Mouse (Mus musculus): Measurements from ENCODE around the gene Chd2. TPM values are rescaled to one million over a fixed set of nuclear protein-coding genes. Genes with fewer than 3 reads are reported as not detected.
"Not testable (repeated sequence)": the region's sequence is repeated elsewhere in the genome, so short reads cannot be mapped to it uniquely, and the experiment has no call there.

The Chd2 gene
- total RNA-seq (2021) = 10 to 100 TPM; 42.9 to 57.0 TPM
- long read RNA-seq, experiment 1, partial matches to known transcripts = 1 of 8 reads
- long read RNA-seq, experiment 1, other reads (novel, unspliced or antisense) = 4 of 8 reads
- long read RNA-seq, experiment 2 = 0 reads

GRCm38 (mm10) chr7:73541412-73542130 lies at the start of gene Chd2:
TSS of gene Chd2 (minus strand) at chr7:73541830.
- DNase-seq = peak; percentile 58

- DNase-seq = no peak
Measured at GRCm38 (mm10) chr7:73590757-73591156, 49.1 kb upstream of the Chd2 start.

GRCm38 (mm10) chr7:73589208-73589771 lies 47.7 kb upstream of the Chd2 start:
- no peak for DNase-seq

GRCm38 (mm10) chr7:73588351-73588906 lies 46.8 kb upstream of the Chd2 start:
- no peak for DNase-seq

- DNase-seq = no peak
Measured at GRCm38 (mm10) chr7:73586717-73587116, 45.1 kb upstream of the Chd2 start.

- no peak for DNase-seq
Measured at GRCm38 (mm10) chr7:73586206-73586605, 44.6 kb upstream of the Chd2 start.

GRCm38 (mm10) chr7:73585114-73586032 lies 43.7 kb upstream of the Chd2 start:
- no peak for DNase-seq

GRCm38 (mm10) chr7:73584009-73584995 lies 42.7 kb upstream of the Chd2 start:
- DNase-seq = peak; percentile 62

GRCm38 (mm10) chr7:73583400-73583799 lies 41.8 kb upstream of the Chd2 start:
- DNase-seq = no peak

GRCm38 (mm10) chr7:73581836-73582375 lies 40.3 kb upstream of the Chd2 start:
- no peak for DNase-seq

- DNase-seq = no peak
Measured at GRCm38 (mm10) chr7:73579072-73579731, 37.6 kb upstream of the Chd2 start.

GRCm38 (mm10) chr7:73577888-73578421 lies 36.3 kb upstream of the Chd2 start:
- no peak for DNase-seq

GRCm38 (mm10) chr7:73576101-73576936 lies 34.7 kb upstream of the Chd2 start:
- DNase-seq = no peak

GRCm38 (mm10) chr7:73575257-73575656 lies 33.6 kb upstream of the Chd2 start:
- no peak for DNase-seq

GRCm38 (mm10) chr7:73574673-73575072 lies 33.0 kb upstream of the Chd2 start:
- DNase-seq = not testable (repeated sequence)

GRCm38 (mm10) chr7:73572571-73572970 lies 30.9 kb upstream of the Chd2 start:
- no peak for DNase-seq

GRCm38 (mm10) chr7:73568801-73569403 lies 27.3 kb upstream of the Chd2 start:
- DNase-seq = no peak

- DNase-seq = no peak
Measured at GRCm38 (mm10) chr7:73567754-73568161, 26.1 kb upstream of the Chd2 start.

- no peak for DNase-seq
Measured at GRCm38 (mm10) chr7:73564131-73564530, 22.5 kb upstream of the Chd2 start.
